Mouse (Mus musculus): Measurements from ENCODE around the gene Tpte. TPM values are rescaled to one million over a fixed set of nuclear protein-coding genes. Genes with fewer than 3 reads are reported as not detected.

The Tpte gene
- polyA plus RNA-seq, 1 experiment from 2014 or later: not detected

DNA sequence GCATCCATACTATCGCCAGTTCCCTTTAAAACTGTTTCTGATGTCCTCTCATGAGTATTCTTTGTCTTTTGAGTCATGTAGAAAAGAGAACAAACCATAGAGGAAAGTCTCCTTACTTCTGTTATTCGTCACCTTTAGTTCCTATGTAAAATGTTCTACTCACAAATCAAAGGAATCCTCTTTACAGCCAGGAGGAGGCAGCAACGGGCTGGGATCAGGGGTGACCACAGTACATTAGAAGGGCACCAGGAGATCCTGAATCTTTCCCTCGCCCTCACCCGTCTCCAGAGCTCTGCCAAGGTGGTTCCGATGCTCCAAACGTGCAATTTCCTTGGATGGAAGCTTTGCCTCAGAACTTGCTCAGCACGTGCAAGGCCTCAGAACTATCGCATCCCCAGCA, 28.2 kb downstream of the Tpte start:
- Histone ChIP-seq H3K36me3 (ENCODE audit: control insufficient read depth, insufficient read depth, low read length) (no peaks in the 10 kb centered on the region), H3K4me3 (ENCODE audit: low read depth, low read length) (no peak overlapping the region), H3K4me1 (ENCODE audit: control insufficient read depth, insufficient read depth, low read length) (no peaks in the 10 kb centered on the region), H3K4me2 (no peak overlapping the region), H3K27me3 (ENCODE audit: control insufficient read depth, insufficient read depth, low read length) (no peaks in the 10 kb centered on the region), H3K9me3 (ENCODE audit: control insufficient read depth, low read length) (no peaks in the 10 kb centered on the region), H3K9ac (ENCODE audit: low read length) (no peak overlapping the region), H3K27ac (ENCODE audit: low read depth, low read length) (no peak overlapping the region)
- no peak for DNase-seq (ENCODE audit: low spot score, missing footprints)
- WGBS: 64% methylated on average over 9 of the region's 9 CpGs
- no peak for ATAC-seq (ENCODE audit: low FRiP score)

DNA sequence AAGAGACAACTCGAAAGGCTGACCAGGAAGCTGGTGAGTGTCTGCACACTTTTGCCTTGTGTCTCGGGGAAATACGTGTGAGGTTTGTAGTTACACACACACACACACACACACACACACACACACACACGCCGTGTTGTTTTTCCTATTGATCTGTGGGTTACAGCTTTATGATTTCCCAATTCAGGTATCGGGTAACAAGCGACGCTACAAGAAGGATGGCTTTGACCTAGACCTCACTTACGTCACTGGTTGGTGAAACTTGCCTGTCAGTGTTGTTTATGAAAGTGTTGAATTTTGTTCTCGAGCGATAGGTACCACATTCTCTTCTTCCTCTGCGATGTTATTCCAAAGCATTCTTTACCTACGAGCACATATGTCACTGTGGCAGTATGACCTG, 52.2 kb downstream of the Tpte start:
- no peaks in the 10 kb centered on the region for H3K9me3 ChIP-seq (ENCODE audit: control insufficient read depth, low read length)
- DNase-seq (ENCODE audit: low spot score, missing footprints): no peak
- no peak overlapping the region for H3K4me2 ChIP-seq
- ATAC-seq (ENCODE audit: low FRiP score): no peak
- 92% methylated on average over 13 of the region's 13 CpGs for WGBS
- no peaks in the 10 kb centered on the region for H3K36me3 ChIP-seq (ENCODE audit: control insufficient read depth, insufficient read depth, low read length)
- no peak overlapping the region for H3K4me3 ChIP-seq (ENCODE audit: low read depth, low read length)
- H3K4me1 ChIP-seq (ENCODE audit: control insufficient read depth, insufficient read depth, low read length): no peaks in the 10 kb centered on the region
- no peak overlapping the region for H3K9ac ChIP-seq (ENCODE audit: low read length)
- H3K27ac ChIP-seq (ENCODE audit: low read depth, low read length): no peak overlapping the region
- no peaks in the 10 kb centered on the region for H3K27me3 ChIP-seq (ENCODE audit: control insufficient read depth, insufficient read depth, low read length)

DNA sequence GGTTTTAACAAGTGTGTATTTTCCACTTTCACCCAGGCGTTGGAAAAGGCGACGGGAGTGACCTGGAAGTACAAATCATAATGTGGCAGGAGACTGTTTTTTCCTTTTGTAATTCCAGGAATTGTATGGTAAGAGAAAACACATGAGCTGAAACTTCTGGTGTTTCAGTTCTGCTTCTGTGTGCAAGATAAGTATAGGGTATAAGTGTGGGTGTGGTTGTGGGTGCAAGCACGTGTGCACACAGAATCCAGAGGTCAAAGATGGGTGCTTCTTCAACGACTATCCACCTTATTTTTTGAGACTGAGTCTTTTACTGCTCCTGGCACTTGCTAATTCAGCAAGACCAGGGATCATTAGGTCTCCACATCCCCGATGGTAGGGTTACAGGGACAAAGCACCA, 76.1 kb downstream of the Tpte start:
- WGBS: 87% methylated on average over 6 of the region's 6 CpGs
- no peak for DNase-seq (ENCODE audit: low spot score, missing footprints)
- Histone ChIP-seq H3K4me3 (ENCODE audit: low read depth, low read length) (no peak overlapping the region), H3K9me3 (ENCODE audit: control insufficient read depth, low read length) (no peaks in the 10 kb centered on the region), H3K27ac (ENCODE audit: low read depth, low read length) (no peak overlapping the region), H3K9ac (ENCODE audit: low read length) (no peak overlapping the region), H3K4me2 (no peak overlapping the region), H3K36me3 (ENCODE audit: control insufficient read depth, insufficient read depth, low read length) (no peaks in the 10 kb centered on the region), H3K27me3 (ENCODE audit: control insufficient read depth, insufficient read depth, low read length) (no peaks in the 10 kb centered on the region), H3K4me1 (ENCODE audit: control insufficient read depth, insufficient read depth, low read length) (no peaks in the 10 kb centered on the region)
- ATAC-seq (ENCODE audit: low FRiP score): no peak

DNA sequence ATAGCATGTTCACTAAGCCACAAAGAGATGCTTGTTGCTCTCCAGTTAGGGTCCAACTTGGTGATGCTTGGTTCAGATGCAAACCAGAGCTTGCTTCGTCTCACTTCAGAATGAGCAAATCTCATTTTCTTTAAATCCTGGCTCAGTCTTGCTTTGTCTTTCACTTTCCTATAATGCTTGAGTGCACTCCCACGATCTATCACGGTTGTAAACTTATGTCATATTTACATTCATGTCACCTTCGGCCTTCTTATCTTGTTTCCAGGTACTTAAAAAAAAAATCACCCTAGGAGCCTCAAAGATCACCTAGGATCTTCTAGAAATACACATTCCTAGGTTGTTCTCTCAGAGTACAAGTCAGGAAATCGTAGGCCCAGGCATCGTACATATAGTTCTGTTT, 76.6 kb downstream of the Tpte start:
- H3K27me3 ChIP-seq (ENCODE audit: control insufficient read depth, insufficient read depth, low read length): no peaks in the 10 kb centered on the region
- H3K4me2 ChIP-seq: no peak overlapping the region
- no peaks in the 10 kb centered on the region for H3K4me1 ChIP-seq (ENCODE audit: control insufficient read depth, insufficient read depth, low read length)
- H3K36me3 ChIP-seq (ENCODE audit: control insufficient read depth, insufficient read depth, low read length): no peaks in the 10 kb centered on the region
- no peak overlapping the region for H3K4me3 ChIP-seq (ENCODE audit: low read depth, low read length)
- H3K9ac ChIP-seq (ENCODE audit: low read length): no peak overlapping the region
- ATAC-seq (ENCODE audit: low FRiP score) (no peak), DNase-seq (ENCODE audit: low spot score, missing footprints) (no peak)
- 92% methylated on average over 6 of the region's 6 CpGs for WGBS
- H3K9me3 ChIP-seq (ENCODE audit: control insufficient read depth, low read length): no peaks in the 10 kb centered on the region
- H3K27ac ChIP-seq (ENCODE audit: low read depth, low read length): no peak overlapping the region

DNA sequence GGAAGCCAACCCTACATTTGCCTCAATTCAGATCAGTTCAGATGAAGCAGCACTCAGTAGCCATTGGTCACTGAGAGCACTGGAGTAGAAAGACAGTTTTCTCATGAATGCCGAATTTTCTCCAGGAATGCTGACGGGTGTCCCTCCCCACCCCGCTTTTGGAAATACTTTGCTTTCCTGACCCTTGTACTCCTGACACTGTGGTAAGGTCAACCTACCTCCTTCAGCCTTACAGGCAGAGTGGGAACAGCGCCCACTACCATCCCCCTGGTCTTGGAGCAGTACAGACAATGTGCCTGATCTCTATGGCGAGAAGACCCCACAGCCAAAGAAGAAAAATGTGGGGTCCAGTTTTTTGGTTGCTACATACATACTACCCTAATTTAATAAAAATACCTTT, 93.1 kb downstream of the Tpte start:
- no peak overlapping the region for H3K27ac ChIP-seq (ENCODE audit: low read depth, low read length)
- no peaks in the 10 kb centered on the region for H3K9me3 ChIP-seq (ENCODE audit: control insufficient read depth, low read length)
- no peaks in the 10 kb centered on the region for H3K27me3 ChIP-seq (ENCODE audit: control insufficient read depth, insufficient read depth, low read length)
- no peak overlapping the region for H3K4me3 ChIP-seq (ENCODE audit: low read depth, low read length)
- no peaks in the 10 kb centered on the region for H3K4me1 ChIP-seq (ENCODE audit: control insufficient read depth, insufficient read depth, low read length)
- H3K36me3 ChIP-seq (ENCODE audit: control insufficient read depth, insufficient read depth, low read length): no peaks in the 10 kb centered on the region
- WGBS: 93% methylated on average over 5 of the region's 5 CpGs
- ATAC-seq (ENCODE audit: low FRiP score): 0 out of 2 replicates have a peak, but pooled peaks have one; percentile 38
- no peak overlapping the region for H3K4me2 ChIP-seq
- DNase-seq (ENCODE audit: low spot score, missing footprints): no peak
- H3K9ac ChIP-seq (ENCODE audit: low read length): no peak overlapping the region

DNA sequence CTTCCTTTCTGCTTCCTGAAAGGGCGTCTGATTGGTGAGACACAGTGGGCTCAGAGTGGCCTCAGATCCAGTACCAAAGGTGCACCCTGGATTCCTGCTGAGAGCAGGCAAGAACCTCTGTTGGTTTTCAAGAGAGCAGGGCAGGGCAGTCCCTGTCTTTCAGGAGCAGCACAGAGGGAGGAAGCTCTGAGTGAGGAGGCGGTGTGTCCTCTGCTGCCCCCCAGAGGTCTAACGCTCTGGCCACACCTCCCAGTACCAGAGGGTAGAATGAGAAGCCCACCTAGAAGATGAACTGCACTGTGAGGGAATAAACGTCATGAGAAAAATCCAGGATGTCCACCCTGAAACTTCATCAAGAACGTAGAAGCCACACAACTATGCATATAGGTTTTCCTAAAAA, 93.7 kb downstream of the Tpte start:
- Histone ChIP-seq H3K9me3 (ENCODE audit: control insufficient read depth, low read length) (no peaks in the 10 kb centered on the region), H3K4me3 (ENCODE audit: low read depth, low read length) (no peak overlapping the region), H3K27me3 (ENCODE audit: control insufficient read depth, insufficient read depth, low read length) (no peaks in the 10 kb centered on the region), H3K4me2 (no peak overlapping the region), H3K9ac (ENCODE audit: low read length) (no peak overlapping the region), H3K27ac (ENCODE audit: low read depth, low read length) (no peak overlapping the region), H3K4me1 (ENCODE audit: control insufficient read depth, insufficient read depth, low read length) (no peaks in the 10 kb centered on the region), H3K36me3 (ENCODE audit: control insufficient read depth, insufficient read depth, low read length) (no peaks in the 10 kb centered on the region)
- 45% methylated on average over 5 of the region's 5 CpGs for WGBS
- DNase-seq (ENCODE audit: low spot score, missing footprints): peak; percentile 86
- peak; percentile 93 for ATAC-seq (ENCODE audit: low FRiP score)

DNA sequence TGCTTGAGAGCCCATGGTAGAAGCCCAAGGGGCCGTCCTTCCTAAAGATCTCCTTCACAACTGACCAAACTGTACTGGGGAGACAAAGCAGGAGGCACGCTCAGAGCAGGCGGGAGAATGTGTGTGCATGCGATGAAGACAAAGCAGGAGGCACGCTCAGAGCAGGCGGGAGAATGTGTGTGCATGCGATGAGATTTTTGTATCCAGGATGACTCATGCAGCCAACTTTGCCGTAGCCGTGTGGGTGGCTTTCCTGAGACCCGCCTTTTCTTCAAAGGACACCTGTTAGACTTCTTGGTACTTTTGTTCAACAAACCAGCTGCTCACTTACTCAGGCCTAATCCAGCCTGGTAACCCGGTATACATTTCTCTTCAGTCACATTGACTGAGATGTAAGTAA, 97.7 kb downstream of the Tpte start:
- H3K9ac ChIP-seq (ENCODE audit: low read length): no peak overlapping the region
- no peak overlapping the region for H3K4me2 ChIP-seq
- H3K27me3 ChIP-seq (ENCODE audit: control insufficient read depth, insufficient read depth, low read length): no peaks in the 10 kb centered on the region
- H3K4me1 ChIP-seq (ENCODE audit: control insufficient read depth, insufficient read depth, low read length): no peaks in the 10 kb centered on the region
- no peak for ATAC-seq (ENCODE audit: low FRiP score)
- DNase-seq (ENCODE audit: low spot score, missing footprints): no peak
- H3K4me3 ChIP-seq (ENCODE audit: low read depth, low read length): no peak overlapping the region
- 94% methylated on average over 11 of the region's 11 CpGs for WGBS
- H3K36me3 ChIP-seq (ENCODE audit: control insufficient read depth, insufficient read depth, low read length): no peaks in the 10 kb centered on the region
- no peaks in the 10 kb centered on the region for H3K9me3 ChIP-seq (ENCODE audit: control insufficient read depth, low read length)
- no peak overlapping the region for H3K27ac ChIP-seq (ENCODE audit: low read depth, low read length)

DNA sequence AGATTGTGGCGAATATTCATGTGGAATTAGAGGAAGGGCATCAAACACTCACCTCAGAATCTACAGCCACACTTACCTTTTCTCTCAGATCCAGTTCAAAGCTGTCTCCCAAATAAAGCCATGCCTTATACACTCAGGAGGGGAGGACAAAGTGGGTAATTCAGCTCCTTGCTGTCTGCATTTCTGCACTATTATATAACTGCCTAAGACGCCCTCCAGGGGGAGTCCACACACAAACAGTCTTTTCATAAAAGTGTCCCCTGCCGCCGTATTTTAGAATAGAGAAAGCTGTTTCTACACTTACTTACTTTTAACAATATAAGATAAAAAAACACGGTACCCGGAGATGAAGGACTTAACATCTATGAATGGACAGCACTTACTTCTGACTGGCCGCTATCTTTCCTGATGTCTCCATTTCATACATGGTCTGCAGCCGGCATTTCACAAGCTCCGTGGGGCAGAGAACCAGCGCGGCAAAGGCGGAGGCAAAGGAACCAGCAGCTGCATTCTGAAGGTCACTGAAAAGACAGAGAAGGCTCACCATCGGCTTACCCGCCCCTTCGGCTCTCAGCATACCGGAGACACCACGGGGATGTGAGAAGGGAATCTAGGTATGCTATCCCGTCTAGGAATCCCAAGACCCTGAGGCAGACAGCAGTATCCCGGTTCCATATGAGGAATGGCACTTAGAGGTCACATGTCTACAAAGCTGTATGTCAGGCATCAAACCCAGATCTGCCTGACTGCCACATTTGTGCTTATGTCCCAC, 99.8 kb downstream of the Tpte start:
- ATAC-seq (ENCODE audit: low FRiP score) (no peak), DNase-seq (ENCODE audit: low spot score, missing footprints) (no peak)
- H3K9ac ChIP-seq (ENCODE audit: low read length): no peak overlapping the region
- H3K4me1 ChIP-seq (ENCODE audit: control insufficient read depth, insufficient read depth, low read length): no peaks in the 10 kb centered on the region
- H3K4me3 ChIP-seq (ENCODE audit: low read depth, low read length): no peak overlapping the region
- H3K36me3 ChIP-seq (ENCODE audit: control insufficient read depth, insufficient read depth, low read length): no peaks in the 10 kb centered on the region
- 91% methylated on average over 19 of the region's 19 CpGs for WGBS
- no peaks in the 10 kb centered on the region for H3K9me3 ChIP-seq (ENCODE audit: control insufficient read depth, low read length)
- no peak overlapping the region for H3K4me2 ChIP-seq
- H3K27ac ChIP-seq (ENCODE audit: low read depth, low read length): no peak overlapping the region
- H3K27me3 ChIP-seq (ENCODE audit: control insufficient read depth, insufficient read depth, low read length): no peaks in the 10 kb centered on the region

DNA sequence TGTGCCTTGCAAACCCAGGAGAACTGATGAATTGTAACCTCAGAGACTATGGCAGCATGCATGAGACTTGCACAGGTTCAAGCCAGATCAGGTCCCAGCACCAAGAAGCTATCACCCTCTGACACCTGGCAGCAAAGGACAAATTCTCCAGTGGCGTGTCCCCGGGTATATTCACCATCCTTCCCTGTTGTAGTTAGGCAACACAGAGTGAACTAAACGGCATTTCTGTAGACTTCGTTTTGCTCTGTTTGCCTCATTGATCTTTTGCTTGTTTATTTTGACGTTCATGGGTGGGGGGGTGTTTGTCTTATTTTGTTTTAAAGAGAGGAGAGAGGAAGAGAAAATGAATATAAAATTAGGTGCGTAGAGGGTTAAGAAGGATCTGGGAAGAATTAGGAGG, 101.9 kb downstream of the Tpte start:
- H3K4me3 ChIP-seq (ENCODE audit: low read depth, low read length): no peak overlapping the region
- H3K9me3 ChIP-seq (ENCODE audit: control insufficient read depth, low read length): no peaks in the 10 kb centered on the region
- H3K27ac ChIP-seq (ENCODE audit: low read depth, low read length): no peak overlapping the region
- no peaks in the 10 kb centered on the region for H3K36me3 ChIP-seq (ENCODE audit: control insufficient read depth, insufficient read depth, low read length)
- DNase-seq (ENCODE audit: low spot score, missing footprints) (no peak), ATAC-seq (ENCODE audit: low FRiP score) (no peak)
- H3K9ac ChIP-seq (ENCODE audit: low read length): no peak overlapping the region
- H3K27me3 ChIP-seq (ENCODE audit: control insufficient read depth, insufficient read depth, low read length): no peaks in the 10 kb centered on the region
- H3K4me2 ChIP-seq: no peak overlapping the region
- WGBS: 85% methylated on average over 6 of the region's 6 CpGs
- H3K4me1 ChIP-seq (ENCODE audit: control insufficient read depth, insufficient read depth, low read length): no peaks in the 10 kb centered on the region

All from midbrain, embryonic 11.5 days (tissue).